Mouse (Mus musculus) adrenal gland, adult (tissue): ENCODE data around the gene Ccser1.

Experiments used
- DNase-seq, 2 experiments: peaks; one replicate each; pipeline ENCODE4 v3.0.0; 2022 to 2023; ENCODE audit warnings: low spot score in 1 of 2; ENCODE audit not compliant: inconsistent age in 2 of 2

Ccser1 gene

GRCm38 (mm10) chr6:61664572-61664971, 484.4 kb downstream of the Ccser1 start:
- DNase-seq, result no peak

DNA sequence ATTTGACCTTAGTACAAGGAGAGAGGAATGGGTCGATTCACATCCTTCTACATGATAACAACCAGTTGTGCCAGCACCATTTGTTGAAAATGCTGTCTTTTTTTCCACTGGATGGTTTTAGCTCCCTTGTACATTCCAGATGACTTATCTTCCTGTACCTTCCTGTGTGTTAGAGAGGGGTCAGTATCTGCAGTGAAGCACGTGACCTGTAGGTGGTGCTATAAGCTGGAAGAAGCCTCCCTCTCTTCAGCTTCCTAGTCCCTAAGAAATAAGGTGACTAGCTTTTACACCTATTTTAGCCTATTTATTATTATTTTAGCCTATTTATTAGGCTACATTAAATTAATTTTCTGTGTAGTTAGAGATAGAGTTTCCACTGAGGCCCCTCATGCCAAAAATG, 506.9 kb downstream of the Ccser1 start:
- peak; percentile 3 to 17 for DNase-seq

- DNase-seq, result no peak
Measured at GRCm38 (mm10) chr6:61703003-61703402, 522.9 kb downstream of the Ccser1 start.

- DNase-seq, result no peak
Measured at GRCm38 (mm10) chr6:61721220-61721619, 541.1 kb downstream of the Ccser1 start.

- no peak for DNase-seq
Measured at GRCm38 (mm10) chr6:61729065-61729464, 548.9 kb downstream of the Ccser1 start.

DNA sequence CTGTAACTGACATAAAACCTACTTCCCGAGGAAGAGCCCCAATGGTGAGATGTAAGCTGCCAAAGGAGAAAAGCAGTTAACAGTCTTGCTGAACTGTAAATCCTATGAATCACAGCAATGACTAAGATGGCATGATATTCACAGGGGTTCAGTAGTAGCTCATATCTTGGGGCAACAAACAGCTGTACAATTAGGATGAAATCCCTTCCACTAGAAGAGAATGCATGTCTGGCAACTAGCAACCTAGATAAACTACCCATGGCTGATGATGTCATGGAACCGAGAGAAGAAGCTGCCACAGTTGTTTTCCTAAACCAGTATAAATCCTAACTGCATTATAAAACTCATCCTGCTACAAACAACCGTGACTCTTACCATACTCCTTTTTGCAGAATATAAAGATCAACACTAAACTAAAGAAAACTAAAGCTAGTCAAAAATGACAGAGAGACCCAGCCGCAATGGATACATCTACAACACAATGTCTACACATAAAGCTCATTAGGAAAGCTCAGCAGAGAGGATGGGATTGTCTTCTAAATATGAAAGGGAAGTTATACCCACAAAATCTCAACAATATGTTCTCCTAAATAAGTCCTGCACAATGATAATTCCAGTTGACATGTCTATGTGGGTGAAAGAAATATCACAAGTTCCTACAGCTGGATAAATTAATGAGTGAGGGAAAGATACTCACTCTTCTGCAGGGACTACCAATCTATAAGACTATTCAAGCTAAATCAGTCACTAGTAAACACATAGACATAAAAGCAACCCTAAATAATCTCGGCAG, 550.2 kb downstream of the Ccser1 start:
- no peak for DNase-seq

DNA sequence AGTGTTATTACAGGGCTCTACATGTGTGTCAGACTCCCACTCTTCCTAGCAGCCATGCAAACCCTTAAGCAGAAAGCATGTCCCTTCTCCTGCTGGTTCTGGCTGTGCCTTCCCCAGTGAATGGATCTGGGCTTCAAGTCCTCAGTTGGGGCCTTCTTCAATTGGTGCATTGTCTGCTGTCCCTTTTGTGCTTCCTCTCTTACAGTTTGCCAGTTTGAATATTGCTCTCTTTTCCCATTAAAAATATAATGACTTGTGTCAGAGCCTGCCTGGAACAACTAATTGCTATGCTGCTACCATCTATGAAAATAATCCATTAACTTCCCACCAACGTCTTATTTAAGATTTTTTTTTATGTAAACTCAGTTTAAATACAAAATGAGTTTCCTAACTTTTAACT, 566.2 kb downstream of the Ccser1 start:
- DNase-seq, result no peak

DNA sequence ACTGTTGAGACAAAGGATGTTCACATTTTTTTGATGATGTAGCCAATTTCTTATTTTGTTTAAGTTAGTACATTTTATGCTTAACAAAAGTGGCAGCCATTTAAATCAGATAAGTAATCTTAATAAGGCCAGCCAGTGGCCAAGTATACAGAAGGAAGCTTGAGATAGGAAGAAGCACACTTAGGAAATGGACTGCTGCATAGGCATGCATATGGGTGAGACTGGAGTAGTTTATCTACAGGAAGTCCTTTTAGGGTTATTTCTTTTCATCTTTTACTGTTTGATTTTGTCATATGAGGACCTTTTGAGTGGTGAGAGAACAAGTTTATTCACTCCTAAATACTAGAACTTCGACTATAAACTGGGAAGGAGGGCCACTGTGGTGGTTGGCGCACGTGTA, 582.0 kb downstream of the Ccser1 start:
- no peak for DNase-seq

DNA sequence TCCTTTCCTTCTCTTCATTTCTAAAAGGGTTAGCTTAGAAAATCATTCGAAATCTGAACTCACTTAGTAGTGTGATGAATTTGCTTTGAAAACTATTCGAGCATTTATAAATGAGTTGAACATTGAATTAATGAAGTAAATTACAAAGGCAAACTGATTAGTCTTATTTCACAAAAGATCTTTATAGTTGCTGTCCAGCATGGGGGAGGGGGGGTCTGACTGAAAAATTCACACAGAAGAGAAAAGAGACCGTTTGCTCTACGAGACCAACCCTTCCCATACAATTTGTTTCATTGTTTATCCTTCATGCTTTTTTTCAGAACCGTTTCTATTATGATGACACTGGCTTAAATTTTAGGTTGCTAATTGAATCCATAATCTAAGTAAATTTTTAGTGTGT, 583.3 kb downstream of the Ccser1 start:
- DNase-seq, result no peak

- no peak for DNase-seq
Measured at GRCm38 (mm10) chr6:61765801-61766200, 585.7 kb downstream of the Ccser1 start.

- DNase-seq, result no peak
Measured at GRCm38 (mm10) chr6:61767151-61767550, 587.0 kb downstream of the Ccser1 start.

DNA sequence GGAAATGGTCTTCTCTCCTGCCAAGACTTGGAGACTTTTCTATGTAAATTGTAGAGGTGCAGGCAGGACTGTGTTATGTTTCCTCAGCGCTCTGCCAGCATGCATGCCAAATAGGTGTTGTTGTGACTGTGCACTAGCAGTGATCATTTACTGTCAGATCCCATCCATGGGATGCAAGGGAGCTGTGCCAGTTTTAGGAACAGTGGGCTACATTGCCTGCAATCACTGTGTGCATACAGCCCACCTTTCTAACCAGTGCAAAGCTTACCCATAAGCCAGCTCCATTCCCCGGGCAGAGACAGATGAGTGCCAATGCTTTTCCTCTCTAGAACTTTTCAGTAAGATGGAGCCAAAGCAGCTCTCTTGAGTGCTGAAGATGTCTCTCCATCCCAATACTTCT, 606.6 kb downstream of the Ccser1 start:
- DNase-seq, result no peak

DNA sequence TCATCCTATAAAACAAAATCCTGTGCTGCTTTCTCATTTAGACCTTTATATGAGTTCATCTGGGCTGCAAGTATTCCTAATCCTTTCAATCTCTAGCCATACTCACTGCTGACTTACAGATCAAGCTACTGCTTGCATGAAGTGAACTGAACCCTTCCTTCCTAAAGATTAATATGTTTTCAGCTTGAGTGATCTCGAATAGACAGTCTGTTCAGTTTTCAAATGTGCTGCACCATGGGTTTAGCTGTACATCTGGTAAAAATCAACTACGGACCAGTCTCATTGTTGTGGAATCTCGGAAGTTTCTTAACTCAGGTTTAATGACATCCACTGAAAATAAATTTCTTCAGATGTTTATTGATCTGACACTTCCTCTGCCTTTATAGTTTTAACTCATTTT, 620.8 kb downstream of the Ccser1 start:
- DNase-seq, result no peak

- no peak for DNase-seq
Measured at GRCm38 (mm10) chr6:61805481-61805880, 625.4 kb downstream of the Ccser1 start.

GRCm38 (mm10) chr6:61817716-61818115, 637.6 kb downstream of the Ccser1 start:
- DNase-seq, result no peak

DNA sequence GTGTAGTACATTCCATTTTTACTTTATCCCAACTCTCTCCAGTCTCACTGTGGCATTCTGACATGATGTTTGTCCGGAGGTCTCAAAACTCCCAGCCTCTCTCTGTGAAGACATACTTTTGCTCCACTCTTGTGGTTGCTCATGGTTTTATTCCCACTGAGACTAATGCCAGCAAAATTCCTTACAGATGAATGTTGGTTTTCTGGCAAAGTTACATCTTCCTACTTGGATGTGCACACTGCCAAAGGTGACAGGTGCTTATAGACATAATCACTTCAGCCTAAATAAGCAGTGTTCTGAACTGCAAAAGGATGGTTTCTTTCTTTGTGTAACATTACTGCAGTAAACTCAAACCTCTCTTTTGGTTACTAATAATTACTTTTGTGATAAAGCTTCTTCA, 696.2 kb downstream of the Ccser1 start:
- no peak for DNase-seq

DNA sequence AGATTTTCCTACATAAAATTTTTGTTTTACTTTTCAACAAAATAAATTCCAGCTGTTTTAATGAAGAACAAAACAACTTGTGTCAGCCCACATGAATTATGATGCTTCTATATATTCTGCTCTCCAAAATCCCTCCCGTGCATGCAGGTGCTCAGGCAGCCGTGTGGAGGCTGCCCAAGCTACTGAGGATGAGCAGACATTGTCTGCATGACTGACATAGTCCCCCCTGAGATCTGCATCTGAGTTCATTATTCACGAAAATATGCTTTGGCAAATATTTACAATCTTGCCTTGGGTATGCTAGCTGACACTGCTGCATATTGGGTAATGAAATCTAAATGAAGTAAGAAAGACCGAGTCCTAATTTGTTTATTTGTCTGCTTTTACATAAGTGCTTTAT, 718.1 kb downstream of the Ccser1 start:
- DNase-seq, result no peak

DNA sequence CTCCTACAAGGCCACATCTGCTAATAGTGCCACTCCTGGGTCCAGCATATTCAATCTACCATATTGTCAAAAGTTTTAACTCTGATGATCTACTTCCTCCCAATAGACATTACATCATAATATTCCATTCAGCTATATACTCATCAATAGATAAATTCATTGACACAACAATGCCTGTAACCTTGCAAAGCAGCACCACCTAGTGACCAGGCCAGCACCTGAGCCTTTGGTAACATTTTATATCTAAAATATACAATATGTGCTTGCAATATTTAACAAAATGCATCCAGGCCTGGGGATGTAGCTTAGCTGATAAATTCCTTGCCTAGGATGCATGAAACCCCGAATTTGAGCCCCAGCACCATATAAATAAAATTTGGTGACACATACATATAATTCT, 722.6 kb downstream of the Ccser1 start:
- no peak for DNase-seq

- no peak for DNase-seq
Measured at GRCm38 (mm10) chr6:61912896-61913295, 732.8 kb downstream of the Ccser1 start.

- DNase-seq, result no peak
Measured at GRCm38 (mm10) chr6:61931622-61932021, 751.5 kb downstream of the Ccser1 start.

- no peak for DNase-seq
Measured at GRCm38 (mm10) chr6:61936656-61937055, 756.5 kb downstream of the Ccser1 start.

GRCm38 (mm10) chr6:61939236-61939635, 759.1 kb downstream of the Ccser1 start:
- DNase-seq, result no peak

- DNase-seq, result no peak
Measured at GRCm38 (mm10) chr6:61953703-61954102, 773.6 kb downstream of the Ccser1 start.
